Mouse (Mus musculus) CH12.LX (cell line): ENCODE measurements at regions not wholly inside any gene's neighbourhood (a gene's known extent, or its start where the extent isn't known, plus 50 kb on each side); places are given as distances from the start of the nearest gene placed in this dataset.

ENCODE experiments used
- DNase-seq: peaks from one replicate; pipeline ENCODE4 v3.0.0-alpha.2; 2013; ENCODE audit errors: extremely low read depth
- H3K27ac ChIP-seq: 2 replicates; pipeline ENCODE4 v1.5.1; 2012; ENCODE audit warnings: low read depth, mild to moderate bottlenecking, control low read depth, moderate library complexity; ENCODE audit not compliant: insufficient read depth
- H3K27me3 ChIP-seq: replicated peaks from 2 replicates; pipeline ENCODE3; 2012; ENCODE audit warnings: inconsistent platforms
- H3K36me3 ChIP-seq, 2 experiments: replicated peaks in 1 of 2; 2 replicates each; pipeline versions ENCODE3 to v1.6.1; 2012; ENCODE audit warnings: inconsistent platforms in 1 of 2, low read length in 1 of 2, mild to moderate bottlenecking in 1 of 2, mixed read lengths in 1 of 2, moderate library complexity in 1 of 2; ENCODE audit not compliant: control insufficient read depth in 1 of 2, insufficient read depth in 1 of 2
- H3K4me1 ChIP-seq, 2 experiments: 2 replicates each; pipeline ENCODE4 v1.6.1; 2012; ENCODE audit warnings: inconsistent platforms in 1 of 2, moderate library complexity in 1 of 2; ENCODE audit not compliant: insufficient read depth in 2 of 2, control insufficient read depth in 1 of 2
- H3K4me2 ChIP-seq: 2 replicates; pipeline ENCODE4 v1.6.1; 2012; ENCODE audit warnings: low read depth, mild to moderate bottlenecking, control low read depth; ENCODE audit not compliant: poor library complexity, insufficient read depth, severe bottlenecking
- H3K4me3 ChIP-seq, 3 experiments: fragments of 150-350 bp in 1 of 3; sonication (generic) in 1 of 3; replicated peaks in 1 of 3; 2 replicates each; pipeline versions ENCODE3 to v1.5.1; 2011 to 2012; ENCODE audit warnings: low read depth in 2 of 3, low read length in 2 of 3, mild to moderate bottlenecking in 2 of 3, moderate library complexity in 2 of 3, control low read depth in 1 of 3, improper control_type of control experiment in 1 of 3, inconsistent platforms in 1 of 3, mixed read lengths in 1 of 3; ENCODE audit not compliant: poor library complexity in 1 of 3
- H3K79me2 ChIP-seq: replicated peaks from 2 replicates; pipeline ENCODE4 v1.6.1; 2012; ENCODE audit warnings: mild to moderate bottlenecking, moderate library complexity; ENCODE audit not compliant: control insufficient read depth, poor library complexity, insufficient read depth, severe bottlenecking; ENCODE audit errors: extremely low read depth
- H3K9ac ChIP-seq: 2 replicates; pipeline ENCODE4 v1.6.1; 2012; ENCODE audit warnings: low read depth, mild to moderate bottlenecking, control low read depth, moderate library complexity; ENCODE audit not compliant: insufficient read depth
- H3K9me3 ChIP-seq: replicated peaks from 2 replicates; pipeline ENCODE3; 2012; ENCODE audit warnings: low read length, inconsistent platforms, mixed read lengths
- CHD1 ChIP-seq: IDR thresholded peaks from 2 replicates; pipeline ENCODE4 v1.6.1; 2012; ENCODE audit warnings: low read depth, low read length, improper control_type of control experiment, inconsistent platforms
- CTCF ChIP-seq, 2 experiments: IDR thresholded peaks in 1 of 2; conservative IDR thresholded peaks in 1 of 2; 2 replicates each; pipeline ENCODE4 v1.5.1; 2011 to 2012; ENCODE audit warnings: low read depth in 2 of 2, low read length in 2 of 2, improper control_type of control experiment in 1 of 2, inconsistent platforms in 1 of 2, mild to moderate bottlenecking in 1 of 2, moderate library complexity in 1 of 2
- ELF1 ChIP-seq: IDR thresholded peaks from 2 replicates; pipeline ENCODE4 v1.6.1; 2014; ENCODE audit warnings: low read depth, mild to moderate bottlenecking, inconsistent platforms, low read length, improper control_type of control experiment
- GABPA ChIP-seq: IDR thresholded peaks from 2 replicates; pipeline ENCODE4 v1.6.1; 2012; ENCODE audit warnings: low read depth, low read length, improper control_type of control experiment, inconsistent platforms; ENCODE audit not compliant: insufficient replicate concordance
- HCFC1 ChIP-seq: IDR thresholded peaks from 2 replicates; pipeline ENCODE4 v1.6.1; 2012; ENCODE audit warnings: low read depth, mild to moderate bottlenecking, inconsistent platforms, low read length, improper control_type of control experiment
- IRF4 ChIP-seq: IDR thresholded peaks from 2 replicates; pipeline ENCODE4 v1.6.1; 2014; ENCODE audit warnings: low read depth, mild to moderate bottlenecking, inconsistent platforms, low read length, improper control_type of control experiment
- JUN ChIP-seq: IDR thresholded peaks from 2 replicates; pipeline ENCODE4 v1.6.1; 2011; ENCODE audit warnings: low read depth, mild to moderate bottlenecking, low read length, improper control_type of control experiment, moderate library complexity; ENCODE audit not compliant: insufficient read depth
- JUND ChIP-seq: conservative IDR thresholded peaks from 2 replicates; pipeline ENCODE4 v1.6.1; 2011; ENCODE audit warnings: low read depth, low read length, improper control_type of control experiment
- MAX ChIP-seq: IDR thresholded peaks from 2 replicates; pipeline ENCODE4 v1.6.1; 2011; ENCODE audit warnings: low read length, improper control_type of control experiment
- MEF2A ChIP-seq: IDR thresholded peaks from 2 replicates; pipeline ENCODE4 v1.6.1; 2014; ENCODE audit warnings: low read depth, mild to moderate bottlenecking, inconsistent platforms, low read length, improper control_type of control experiment, borderline replicate concordance
- MXI1 ChIP-seq: IDR thresholded peaks from 2 replicates; pipeline ENCODE4 v1.6.1; 2011; ENCODE audit warnings: mild to moderate bottlenecking, low read depth, low read length, improper control_type of control experiment
- MYC ChIP-seq: IDR thresholded peaks from 2 replicates; pipeline ENCODE4 v1.6.1; 2011; ENCODE audit warnings: low read depth, mild to moderate bottlenecking, improper control_type of control experiment, low read length
- NRF1 ChIP-seq: IDR thresholded peaks from 2 replicates; pipeline ENCODE4 v1.6.1; 2014; ENCODE audit warnings: low read depth, mild to moderate bottlenecking, inconsistent platforms, low read length, improper control_type of control experiment, moderate library complexity
- POLR2AphosphoS2 ChIP-seq: IDR thresholded peaks from 2 replicates; pipeline ENCODE4 v1.6.1; 2011; ENCODE audit warnings: low read depth, low read length, improper control_type of control experiment
- RCOR1 ChIP-seq: conservative IDR thresholded peaks from 2 replicates; pipeline ENCODE4 v1.6.1; 2012; ENCODE audit warnings: low read depth, mild to moderate bottlenecking, inconsistent platforms, low read length, improper control_type of control experiment
- SMC3 ChIP-seq: IDR thresholded peaks from 2 replicates; pipeline ENCODE4 v1.6.1; 2011; ENCODE audit warnings: low read depth, low read length, improper control_type of control experiment
- UBTF ChIP-seq: IDR thresholded peaks from 2 replicates; pipeline ENCODE4 v1.6.1; 2012; ENCODE audit warnings: low read depth, mild to moderate bottlenecking, inconsistent platforms, low read length, improper control_type of control experiment, moderate library complexity
- USF2 ChIP-seq: conservative IDR thresholded peaks from 2 replicates; pipeline ENCODE4 v1.6.1; 2011; ENCODE audit warnings: low read depth, low read length, improper control_type of control experiment
- ZKSCAN1 ChIP-seq: IDR thresholded peaks from 2 replicates; pipeline ENCODE4 v1.6.1; 2012; ENCODE audit warnings: low read depth, inconsistent platforms, low read length, improper control_type of control experiment, borderline replicate concordance
- ZMIZ1 ChIP-seq: IDR thresholded peaks from 2 replicates; pipeline ENCODE4 v1.6.1; 2012; ENCODE audit warnings: low read depth, mild to moderate bottlenecking, inconsistent platforms, low read length, improper control_type of control experiment
- dilution Hi-C: fragments of 300-500 bp; cut with MboI; formaldehyde crosslinking; loops from 2 replicates; pipeline ENCODE4 v1.14.3; 2020; ENCODE audit warnings: low sequenced_read_pairs; ENCODE audit not compliant: extremely low pct_unique_long_range_greater_than_20kb, extremely low pct_ligation_motif_present
- in situ Hi-C: fragments of 300-500 bp; cut with MboI; formaldehyde crosslinking; loops from 3 replicates; pipeline ENCODE4 v1.14.3; 2019; ENCODE audit warnings: low sequenced_read_pairs, low pct_ligation_motif_present, low pct_unique_long_range_greater_than_20kb, mixed read lengths

DNA sequence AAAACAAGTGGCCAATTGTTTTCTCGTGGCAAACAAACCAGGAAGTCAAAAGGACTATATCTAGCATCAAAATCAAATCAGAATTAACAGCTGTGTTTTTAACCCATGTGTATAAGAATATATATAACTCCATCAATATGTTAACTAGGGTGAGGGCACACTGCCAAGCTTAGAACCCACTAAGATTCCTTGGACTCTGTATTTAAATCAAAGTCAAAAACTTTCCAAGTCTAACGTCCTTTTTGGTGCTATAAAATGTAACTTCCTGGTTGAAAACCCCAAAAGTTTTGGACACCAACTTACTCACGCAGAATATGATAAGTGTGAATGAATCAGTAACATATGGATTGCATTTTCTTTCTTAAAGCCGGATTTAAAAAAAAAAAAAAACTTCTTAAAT is 647.9 kb upstream of the Cited2 start:
- Histone ChIP-seq H3K4me1 (no peaks in the 10 kb centered on the region), H3K4me3 (no peak overlapping the region), H3K9ac (no peak overlapping the region), H3K27me3 (no peaks in the 10 kb centered on the region), H3K4me2 (no peak overlapping the region), H3K27ac (no peak overlapping the region), H3K36me3 (no peaks in the 10 kb centered on the region), H3K79me2 (no peaks in the 10 kb centered on the region), H3K9me3 (no peaks in the 10 kb centered on the region)
- TF ChIP-seq JUN (no peak), MXI1 (no peak), MAX (no peak), UBTF (no peak), GABPA (no peak), IRF4 (no peak), NRF1 (no peak), HCFC1 (no peak), RCOR1 (no peak), MYC (no peak)
- no peak for DNase-seq
- in situ Hi-C loops = no loop called here
- dilution Hi-C loops = no loop called here

DNA sequence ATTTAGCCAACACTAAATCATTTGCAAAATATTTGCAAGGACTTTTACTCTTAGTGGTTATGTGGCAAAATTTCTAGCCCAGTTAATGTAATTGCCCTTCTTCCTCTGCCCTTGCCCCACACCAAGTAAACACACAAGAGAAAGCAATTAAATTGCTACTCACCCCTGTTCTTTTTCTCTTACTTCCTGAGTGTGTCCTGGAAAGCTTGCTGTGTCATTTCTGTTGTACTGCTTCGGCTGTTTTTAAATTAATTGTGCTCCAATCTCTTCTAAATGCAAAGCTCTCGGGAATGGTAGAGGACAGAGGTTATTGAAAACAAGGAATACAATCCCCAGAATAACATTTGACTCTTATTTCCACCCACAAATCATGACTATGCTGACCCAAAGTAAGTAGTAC is 647.4 kb upstream of the Cited2 start:
- dilution Hi-C loops (no loop called here), in situ Hi-C loops (no loop called here)
- DNase-seq = no peak
- H3K9me3 ChIP-seq = no peaks in the 10 kb centered on the region
- no peak overlapping the region for H3K4me3 ChIP-seq
- H3K27ac ChIP-seq = no peak overlapping the region
- no peak overlapping the region for H3K9ac ChIP-seq
- no peaks in the 10 kb centered on the region for H3K27me3 ChIP-seq
- no peak overlapping the region for H3K4me2 ChIP-seq
- TF ChIP-seq POLR2AphosphoS2 (no peak), ELF1 (no peak), JUND (no peak), IRF4 (no peak), CTCF (conservative IDR thresholded peaks at IDR 0.05 in 1 of 2, IDR thresholded peaks at IDR 0.05 in 1 of 2; ENCODE audit: low read depth in 2 of 2, low read length in 2 of 2) (no peak), NRF1 (no peak), SMC3 (no peak), ZKSCAN1 (no peak), ZMIZ1 (no peak), MEF2A (no peak), MAX (no peak), USF2 (no peak), JUN (no peak), CHD1 (no peak)
- no peaks in the 10 kb centered on the region for H3K36me3 ChIP-seq
- no peaks in the 10 kb centered on the region for H3K79me2 ChIP-seq
- no peaks in the 10 kb centered on the region for H3K4me1 ChIP-seq
